Mouse (Mus musculus) limb, embryonic 15.5 days (tissue): Measurements from ENCODE around the gene Bahcc1. TPM values are rescaled to one million over a fixed set of nuclear protein-coding genes. Genes with fewer than 3 reads are reported as not detected.
A peak's percentile ranks its signal among the peaks of the same experiment; 100 is the strongest.

Experiments
- ATAC-seq: fragments of 200-750 bp; cut with Nextera tagmentation; 2 replicates; pipeline ENCODE4 v1.8.0; 2017; ENCODE audit warnings: low read depth, moderate TSS enrichment; ENCODE audit not compliant: insufficient number of reproducible peaks, low FRiP score, low TSS enrichment
- H3K27ac ChIP-seq: fragments of 300-500 bp; sonication (generic); 2 replicates; pipeline ENCODE4 v1.5.1; 2015; ENCODE audit warnings: moderate library complexity, mild to moderate bottlenecking, inconsistent platforms
- H3K27me3 ChIP-seq: fragments of 300-500 bp; sonication (generic); 2 replicates; pipeline ENCODE4 v1.6.1; 2015; ENCODE audit warnings: inconsistent platforms
- H3K36me3 ChIP-seq: fragments of 300-500 bp; sonication (generic); 2 replicates; pipeline ENCODE4 v1.6.1; 2015; ENCODE audit warnings: inconsistent platforms
- H3K4me1 ChIP-seq: fragments of 300-500 bp; sonication (generic); 2 replicates; pipeline ENCODE4 v1.6.1; 2015; ENCODE audit warnings: inconsistent platforms
- H3K4me2 ChIP-seq: fragments of 300-500 bp; sonication (generic); 2 replicates; pipeline ENCODE4 v1.6.1; 2015; ENCODE audit warnings: mild to moderate bottlenecking, inconsistent platforms
- H3K4me3 ChIP-seq: fragments of 300-500 bp; sonication (generic); 2 replicates; pipeline ENCODE4 v1.5.1; 2015; ENCODE audit warnings: mild to moderate bottlenecking, inconsistent platforms
- H3K9ac ChIP-seq: fragments of 300-500 bp; sonication (generic); 2 replicates; pipeline ENCODE4 v1.6.1; 2015; ENCODE audit warnings: inconsistent platforms
- H3K9me3 ChIP-seq: fragments of 300-500 bp; sonication (generic); 2 replicates; pipeline ENCODE4 v1.6.1; 2016; ENCODE audit warnings: inconsistent platforms
- WGBS: fragments of 180-500 bp; shearing (Covaris S2); methylation state at CpG from one replicate; pipeline ENCODE4 v1.1.7; 2015; 5-methylcytosine and 5-hydroxymethylcytosine counted together
- polyA plus RNA-seq: library from polyadenylated mRNA; unstranded; fragments of >200 nt; fragmentation: Nextera tagmentation; extraction: Ambion mirVana; gene quantifications from 2 replicates; pipeline ENCODE4 v1.2.1, GENCODE M21; 2015

The Bahcc1 gene
- polyA plus RNA-seq, result 5.8 and 6.7 TPM in 2 replicates

DNA sequence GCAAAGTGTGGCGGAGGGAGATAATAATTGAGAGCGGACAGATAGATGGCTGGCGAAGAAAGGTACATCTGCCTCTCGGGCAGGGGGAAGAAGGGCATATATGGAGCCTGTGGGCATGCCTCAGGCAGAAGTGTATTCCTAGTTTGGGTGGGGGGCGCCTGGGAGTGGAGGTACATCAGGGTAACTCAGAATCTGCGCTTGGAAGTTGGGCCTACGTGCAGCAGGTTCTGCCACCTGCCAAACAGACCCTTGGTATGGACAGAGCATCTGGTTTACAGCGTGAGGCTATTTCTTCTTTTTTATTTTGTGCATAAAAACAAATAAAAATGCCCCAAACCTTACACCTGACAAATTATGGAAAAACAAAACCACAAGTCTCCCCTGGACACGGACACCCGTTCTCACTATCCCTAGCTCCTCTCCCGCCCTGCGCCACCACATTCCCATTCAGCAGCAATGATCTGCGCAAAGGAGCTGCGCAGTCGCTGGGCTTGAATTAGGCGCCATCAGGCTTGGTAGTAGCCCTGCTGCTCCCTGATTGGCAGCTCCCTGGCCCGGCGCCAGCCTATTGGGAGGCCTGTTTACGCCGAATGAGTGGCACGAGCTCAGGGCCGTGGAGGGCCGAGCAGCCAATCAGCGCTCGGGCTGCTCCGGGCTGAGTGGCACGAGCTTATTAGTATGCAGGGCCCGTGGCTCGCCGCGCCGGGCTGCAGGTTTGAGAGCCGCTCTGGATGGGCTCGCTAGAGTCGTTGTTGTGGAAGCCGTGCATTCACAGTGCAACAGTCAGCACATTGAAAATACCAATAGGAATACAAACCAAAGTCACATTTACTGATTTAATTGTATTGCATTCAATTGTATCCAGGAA is at the start of gene Bahcc1:
Bahcc1 (plus strand) TSS at position 718 of the 868 bp plus-strand sequence.
- H3K4me2 ChIP-seq, result peak within 1 kb of the TSS; percentile 96
- WGBS, result 3% methylated on average over 36 of the region's 36 CpGs
- ATAC-seq, result peak; percentile 88
- H3K36me3 ChIP-seq, result no peaks in the 10 kb centered on the region
- H3K4me1 ChIP-seq, result peaks cover 57% of the 10 kb centered on the region
- H3K4me3 ChIP-seq, result peak within 1 kb of the TSS; percentile 81
- peak within 1 kb of the TSS; percentile 68 for H3K9ac ChIP-seq
- H3K27ac ChIP-seq, result peak within 1 kb of the TSS; percentile 89
- H3K27me3 ChIP-seq, result no peaks in the 10 kb centered on the region
- no peaks in the 10 kb centered on the region for H3K9me3 ChIP-seq

DNA sequence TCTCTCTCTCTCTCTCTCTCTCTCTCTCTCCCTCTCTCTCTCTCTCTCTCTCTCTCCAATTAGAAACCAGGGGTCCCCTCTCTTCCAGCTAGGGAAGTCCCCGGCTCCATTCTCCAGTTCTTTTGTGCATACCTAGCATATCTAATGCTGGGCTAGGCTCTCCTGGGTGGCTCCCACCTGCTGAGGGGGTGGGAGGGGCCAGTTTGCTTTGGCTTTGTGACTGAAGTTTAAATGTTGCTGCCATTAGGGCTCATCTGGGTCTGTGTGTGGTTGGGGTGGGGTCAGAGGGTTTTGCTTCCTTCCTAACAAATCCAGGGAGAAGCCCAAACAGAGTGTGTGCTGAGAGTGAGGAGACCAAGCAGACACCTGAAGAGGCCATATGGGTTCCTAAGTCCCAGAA is 49.6 kb upstream of the Bahcc1 start:
- Histone ChIP-seq H3K27me3 (no peaks in the 10 kb centered on the region), H3K27ac (peak overlapping the region; percentile 22; the same call in 1 of the 2 replicates), H3K9ac (no peak overlapping the region), H3K4me2 (no peak overlapping the region), H3K9me3 (no peaks in the 10 kb centered on the region), H3K4me3 (no peak overlapping the region), H3K36me3 (no peaks in the 10 kb centered on the region), H3K4me1 (peaks cover 56% of the 10 kb centered on the region)
- WGBS, result 23% methylated on average over 1 of the region's 1 CpGs
- ATAC-seq, result no peak

DNA sequence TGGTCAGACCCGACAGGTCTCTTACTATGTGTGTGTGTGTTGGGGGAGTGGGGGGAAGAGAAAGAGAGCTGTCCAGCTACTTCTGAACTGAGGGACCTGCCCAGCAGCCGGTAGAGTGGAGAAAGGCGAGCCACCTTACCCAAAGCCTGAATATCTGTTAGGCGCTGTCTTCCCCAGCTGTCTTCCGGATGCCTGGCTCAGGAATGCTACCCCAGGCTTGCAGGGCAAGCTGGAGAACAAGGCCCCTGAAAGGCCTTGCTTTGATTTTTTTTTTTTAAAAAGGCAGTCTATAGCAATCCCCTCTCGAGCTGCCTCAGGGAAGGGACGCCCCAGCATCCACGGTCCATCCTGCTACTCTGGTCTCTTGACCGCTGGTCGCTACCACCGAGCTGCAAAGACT is 49.0 kb upstream of the Bahcc1 start:
- Histone ChIP-seq H3K9me3 (no peaks in the 10 kb centered on the region), H3K4me1 (peaks cover 56% of the 10 kb centered on the region), H3K4me2 (no peak overlapping the region), H3K27ac (peak overlapping the region; percentile 22; the same call in 1 of the 2 replicates), H3K9ac (no peak overlapping the region), H3K4me3 (no peak overlapping the region), H3K27me3 (no peaks in the 10 kb centered on the region), H3K36me3 (no peaks in the 10 kb centered on the region)
- no peak for ATAC-seq
- WGBS, result 43% methylated on average over 11 of the region's 11 CpGs

DNA sequence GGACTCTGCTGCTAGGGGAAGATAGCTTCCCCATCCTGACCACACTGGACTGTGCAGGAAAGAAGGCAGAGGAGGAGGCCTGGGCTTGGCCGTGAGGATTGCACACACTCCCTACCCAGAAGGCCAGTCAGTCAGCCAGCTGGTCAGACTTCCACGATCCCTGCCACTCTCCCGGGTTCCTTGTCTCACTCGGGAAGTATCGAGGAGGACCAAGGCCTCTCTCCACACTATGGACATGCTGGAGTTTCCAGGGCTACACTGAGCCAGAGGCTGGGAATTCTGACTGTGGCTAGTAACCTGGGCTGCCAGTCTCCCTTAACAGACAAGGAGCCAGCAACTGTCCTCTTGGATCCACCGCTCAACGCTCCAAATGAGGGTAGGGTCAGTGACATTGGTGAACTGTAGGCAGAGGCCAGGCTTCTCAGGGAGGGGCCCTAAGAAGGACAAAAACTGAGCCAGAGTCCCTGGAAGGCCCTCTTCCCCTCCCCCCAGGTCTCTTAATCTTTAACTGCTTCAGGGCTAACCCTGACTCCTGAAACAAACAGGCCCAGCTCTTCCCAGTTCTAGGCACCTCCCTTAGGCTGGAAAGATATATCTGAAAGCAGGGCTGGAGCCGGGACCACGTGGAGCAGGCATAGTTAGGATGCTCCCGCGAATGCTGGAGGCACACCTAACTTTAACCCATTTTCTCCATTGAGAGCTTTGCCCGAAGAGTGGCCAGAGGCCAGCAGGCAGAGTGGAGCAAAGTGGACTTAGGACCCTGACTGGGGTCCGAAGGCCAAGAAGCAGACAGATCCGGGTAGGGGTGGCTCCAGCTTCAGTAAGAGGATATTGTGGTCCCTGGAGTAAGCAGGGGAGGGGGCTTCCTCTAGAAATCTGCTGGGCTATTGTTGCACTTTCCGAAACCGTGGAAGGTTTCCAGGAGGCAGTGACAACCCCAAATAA is 48.1 kb upstream of the Bahcc1 start:
- Histone ChIP-seq H3K4me2 (peak overlapping the region; percentile 79), H3K27ac (peak overlapping the region; percentile 84), H3K36me3 (no peaks in the 10 kb centered on the region), H3K4me3 (peak overlapping the region; percentile 76; the same call in 1 of the 2 replicates), H3K27me3 (no peaks in the 10 kb centered on the region), H3K4me1 (peaks cover 52% of the 10 kb centered on the region), H3K9ac (no peak overlapping the region), H3K9me3 (no peaks in the 10 kb centered on the region)
- ATAC-seq, result no peak
- WGBS, result 19% methylated on average over 16 of the region's 16 CpGs

DNA sequence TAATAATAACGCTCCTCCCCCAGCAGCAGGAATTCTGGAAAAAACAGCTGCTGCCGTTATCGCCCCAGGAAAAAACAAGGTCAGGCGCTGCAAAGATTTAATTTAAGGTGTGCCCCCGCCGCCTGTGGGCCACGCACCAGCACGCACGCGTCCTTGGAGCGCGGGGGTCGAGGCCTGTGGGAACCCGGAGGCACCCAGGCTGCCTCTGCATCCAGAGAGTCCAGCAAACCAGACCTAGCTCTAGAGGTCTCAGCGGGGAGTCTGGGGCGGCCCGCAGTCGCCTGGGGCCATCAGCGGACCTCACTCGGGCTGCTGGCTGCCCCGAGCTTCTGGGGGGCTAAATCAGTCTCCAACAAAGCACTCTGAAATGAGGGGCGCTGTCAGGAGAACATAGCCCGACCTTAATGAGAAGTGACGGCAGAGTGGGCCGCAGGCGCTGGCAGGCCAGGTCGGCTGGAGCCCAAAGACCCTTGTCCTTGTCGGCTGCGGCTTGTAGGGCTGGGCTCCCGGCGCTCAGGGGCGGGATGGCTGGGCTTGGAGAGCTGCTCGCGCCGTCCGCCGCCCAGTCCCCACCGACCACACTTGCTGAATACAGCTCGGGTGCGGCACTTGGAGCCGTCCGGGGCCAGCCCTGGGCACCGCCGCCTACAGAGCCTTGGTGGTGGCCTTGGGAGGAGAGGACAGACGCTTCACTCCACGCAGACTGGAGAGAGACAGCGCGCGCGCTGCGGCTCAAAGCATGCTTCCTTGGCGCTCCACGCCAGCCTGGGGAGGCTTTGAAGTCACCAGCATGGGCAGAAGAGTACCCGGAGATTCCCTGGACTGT is 47.2 kb upstream of the Bahcc1 start:
- H3K27ac ChIP-seq, result peak overlapping the region; percentile 84
- peaks cover 57% of the 10 kb centered on the region for H3K4me1 ChIP-seq
- WGBS, result 6% methylated on average over 54 of the region's 54 CpGs
- peak overlapping the region; percentile 55 for H3K9ac ChIP-seq
- H3K9me3 ChIP-seq, result no peaks in the 10 kb centered on the region
- H3K27me3 ChIP-seq, result no peaks in the 10 kb centered on the region
- peak overlapping the region; percentile 76 for H3K4me3 ChIP-seq
- no peak for ATAC-seq
- H3K4me2 ChIP-seq, result peak overlapping the region; percentile 79
- no peaks in the 10 kb centered on the region for H3K36me3 ChIP-seq

DNA sequence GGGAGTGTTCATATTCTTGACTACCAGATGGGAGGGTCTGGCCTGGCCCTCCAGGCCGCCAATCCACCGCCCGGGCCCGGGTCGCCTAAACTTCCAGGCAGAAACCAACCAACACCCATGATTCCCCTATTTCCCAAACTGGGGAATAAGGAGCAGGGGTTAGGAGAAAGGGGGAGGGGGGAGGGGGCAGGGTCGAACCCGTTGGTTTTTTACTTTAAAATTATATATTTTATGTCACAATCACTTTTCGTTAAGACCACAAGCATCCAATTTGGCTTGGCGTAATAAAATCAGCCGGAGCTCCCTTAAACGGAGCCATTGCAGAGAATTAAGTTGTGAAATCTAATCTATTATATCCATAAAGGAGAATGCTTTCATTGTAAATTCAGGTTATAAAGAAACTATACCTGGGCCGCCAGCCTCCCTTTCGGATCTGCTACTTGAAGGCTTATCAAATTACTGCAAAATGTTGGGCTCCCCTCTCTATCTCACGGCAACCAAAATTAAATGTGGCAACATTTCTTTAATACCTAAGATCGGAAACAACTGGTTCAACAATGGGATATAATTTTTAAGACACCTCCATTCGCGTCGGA is 46.5 kb upstream of the Bahcc1 start:
- no peaks in the 10 kb centered on the region for H3K27me3 ChIP-seq
- peak overlapping the region; percentile 79 for H3K4me2 ChIP-seq
- no peaks in the 10 kb centered on the region for H3K9me3 ChIP-seq
- no peak for ATAC-seq
- H3K4me3 ChIP-seq, result peak overlapping the region; percentile 76
- H3K4me1 ChIP-seq, result peaks cover 64% of the 10 kb centered on the region
- 15% methylated on average over 18 of the region's 18 CpGs for WGBS
- no peaks in the 10 kb centered on the region for H3K36me3 ChIP-seq
- peak overlapping the region; percentile 84 for H3K27ac ChIP-seq
- peak overlapping the region; percentile 87 for H3K9ac ChIP-seq

DNA sequence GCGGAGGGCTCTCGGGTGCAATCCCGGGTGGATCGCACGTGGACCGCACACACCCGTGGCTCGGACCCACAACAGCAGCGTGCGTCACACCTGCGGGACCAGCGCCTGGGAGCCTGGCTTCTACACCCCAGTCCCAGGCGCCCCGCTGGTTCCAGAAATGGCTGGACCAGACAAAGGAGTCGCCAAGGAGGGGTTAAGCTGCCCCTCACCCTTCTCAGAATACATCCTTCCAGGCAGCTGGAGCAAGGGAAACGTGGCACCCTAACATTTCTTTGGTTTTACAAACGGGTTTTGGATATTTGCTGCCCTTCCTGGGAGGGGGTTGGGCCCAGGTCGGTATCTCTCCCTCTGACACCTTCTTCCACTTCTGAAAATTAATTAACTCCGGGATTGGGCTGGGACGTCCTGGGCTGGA is 45.9 kb upstream of the Bahcc1 start:
- Histone ChIP-seq H3K9ac (peak overlapping the region; percentile 87; the same call in 1 of the 2 replicates), H3K4me1 (peaks cover 68% of the 10 kb centered on the region), H3K4me3 (peak overlapping the region; percentile 76), H3K4me2 (peak overlapping the region; percentile 79), H3K36me3 (no peaks in the 10 kb centered on the region), H3K27ac (peak overlapping the region; percentile 28), H3K9me3 (no peaks in the 10 kb centered on the region), H3K27me3 (no peaks in the 10 kb centered on the region)
- no peak for ATAC-seq
- WGBS, result 7% methylated on average over 20 of the region's 20 CpGs

DNA sequence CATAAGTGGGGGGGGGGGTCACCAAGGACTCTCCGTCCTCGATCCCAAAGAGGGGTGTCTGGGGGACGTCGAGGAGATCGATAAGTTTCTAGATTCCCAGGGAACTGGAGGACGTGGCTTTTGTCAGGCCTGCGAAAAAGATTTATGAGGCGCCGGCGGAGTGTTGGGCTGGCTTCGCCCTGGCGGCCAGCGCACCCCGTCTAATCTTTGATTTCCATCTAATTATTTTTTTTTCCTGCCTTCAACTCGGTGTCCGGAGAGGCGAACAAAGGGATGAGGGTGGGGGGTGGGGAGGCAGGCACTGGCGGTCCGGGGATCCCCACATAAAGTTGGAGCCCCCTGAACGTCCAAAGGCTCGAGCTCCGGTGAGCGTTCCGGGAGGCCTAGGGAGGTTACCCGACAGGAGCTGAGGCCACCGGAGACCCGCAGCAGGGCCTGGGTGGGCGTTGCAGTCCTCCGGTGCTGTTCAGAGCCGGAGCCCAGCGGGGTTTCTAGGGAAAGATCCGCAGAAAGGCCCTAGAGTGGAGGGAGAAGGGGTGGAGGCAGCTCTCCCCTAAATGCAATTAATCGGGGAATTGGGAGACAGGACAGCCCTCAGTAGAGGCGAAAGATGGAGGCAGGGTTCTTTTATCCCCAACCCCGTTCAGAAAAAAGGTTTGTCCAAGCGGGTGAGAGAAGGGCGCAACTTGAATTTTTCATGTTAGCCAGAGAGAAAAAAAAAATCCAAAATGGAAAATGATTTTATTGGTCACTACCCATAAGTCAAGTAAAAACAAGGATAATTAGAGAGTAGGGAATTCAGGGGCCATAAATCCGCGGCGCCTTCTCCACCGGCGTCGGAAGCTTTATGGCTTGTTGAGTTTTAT is 45.3 kb upstream of the Bahcc1 start:
- peak overlapping the region; percentile 87 for H3K9ac ChIP-seq
- H3K36me3 ChIP-seq, result no peaks in the 10 kb centered on the region
- no peaks in the 10 kb centered on the region for H3K9me3 ChIP-seq
- peak overlapping the region; percentile 76 for H3K4me3 ChIP-seq
- peak overlapping the region; percentile 79 for H3K4me2 ChIP-seq
- H3K27ac ChIP-seq, result peak overlapping the region; percentile 95
- no peak for ATAC-seq
- WGBS, result 1% methylated on average over 43 of the region's 43 CpGs
- no peaks in the 10 kb centered on the region for H3K27me3 ChIP-seq
- H3K4me1 ChIP-seq, result peaks cover 62% of the 10 kb centered on the region

DNA sequence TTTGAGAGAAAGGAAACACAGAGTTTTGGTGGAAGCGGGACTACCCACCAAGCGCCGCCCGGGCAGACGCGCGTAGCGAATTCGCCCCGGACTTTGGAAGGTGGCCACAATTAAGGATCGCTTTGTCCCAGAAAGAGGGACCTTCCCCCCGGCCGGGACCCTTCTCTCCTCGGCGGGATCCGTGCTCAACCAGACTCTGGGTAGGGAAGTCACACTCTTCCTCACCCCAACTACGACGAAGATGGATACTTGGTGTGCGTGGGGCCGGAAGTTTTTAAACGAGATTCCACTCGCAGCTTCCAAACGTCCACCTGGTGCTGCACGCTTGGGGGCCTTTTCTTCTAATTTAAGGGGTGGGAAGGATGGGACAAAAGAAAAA is 44.7 kb upstream of the Bahcc1 start:
- ATAC-seq, result no peak
- no peaks in the 10 kb centered on the region for H3K27me3 ChIP-seq
- H3K27ac ChIP-seq, result peak overlapping the region; percentile 95
- H3K4me1 ChIP-seq, result peaks cover 59% of the 10 kb centered on the region
- peak overlapping the region; percentile 79 for H3K4me2 ChIP-seq
- H3K9ac ChIP-seq, result peak overlapping the region; percentile 87
- H3K4me3 ChIP-seq, result peak overlapping the region; percentile 76
- H3K9me3 ChIP-seq, result no peaks in the 10 kb centered on the region
- WGBS, result under 1% methylated on average over 24 of the region's 24 CpGs
- H3K36me3 ChIP-seq, result no peaks in the 10 kb centered on the region
